Mouse (Mus musculus): ENCODE results near the gene 1700049E17Rik2.
"Not testable (repeated sequence)": the region's sequence is repeated elsewhere in the genome, so short reads cannot be mapped to it uniquely, and the experiment has no call there.

Gene 1700049E17Rik2
- long read RNA-seq, experiment 1: 0 reads
- long read RNA-seq, experiment 2: 0 reads

DNA sequence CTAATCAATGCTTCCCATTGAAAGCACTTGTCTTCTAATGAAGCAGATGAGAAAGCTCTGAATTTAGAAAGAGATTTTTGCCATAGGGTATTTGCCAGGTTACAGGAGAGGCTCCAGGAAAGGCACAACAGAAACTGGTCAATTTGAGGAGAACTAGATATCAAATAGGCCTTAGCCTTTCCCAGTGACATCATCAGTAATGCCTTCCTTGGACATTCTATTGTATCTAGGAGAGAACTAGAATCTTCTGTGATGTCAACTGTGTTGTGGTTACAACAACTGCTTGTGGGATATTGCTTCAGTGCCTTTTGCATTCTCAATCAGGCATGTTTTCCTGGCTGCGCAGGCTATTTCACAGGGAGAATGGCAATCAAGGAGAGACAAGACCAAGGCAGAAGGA, at the start of gene 1700049E17Rik2:
1700049E17Rik2 (plus strand) TSS at position 301 of the 400 bp plus-strand sequence.
- intact Hi-C loops (cut with DNase I): not testable (repeated sequence)

DNA sequence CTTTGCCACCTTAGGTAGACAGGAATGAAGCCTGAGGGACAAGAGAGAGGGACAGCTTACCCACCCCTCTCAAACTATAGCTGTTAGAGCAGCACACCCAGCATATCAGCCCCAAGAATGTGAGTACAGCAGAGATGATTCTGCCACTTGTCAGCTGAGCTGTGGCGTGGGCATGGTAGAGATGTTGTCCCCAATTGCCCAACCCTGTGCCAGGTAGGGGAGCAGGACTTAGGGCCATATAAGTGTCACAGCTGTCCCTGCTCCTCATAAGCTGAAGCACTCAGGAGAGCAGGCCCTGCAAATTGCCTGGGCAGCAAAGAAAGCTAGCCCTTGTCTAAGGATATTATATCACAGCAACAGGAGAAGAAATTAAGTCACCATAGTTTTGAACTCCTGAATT, 48.3 kb upstream of the 1700049E17Rik2 start:
- intact Hi-C loops (cut with DNase I): not testable (repeated sequence)

DNA sequence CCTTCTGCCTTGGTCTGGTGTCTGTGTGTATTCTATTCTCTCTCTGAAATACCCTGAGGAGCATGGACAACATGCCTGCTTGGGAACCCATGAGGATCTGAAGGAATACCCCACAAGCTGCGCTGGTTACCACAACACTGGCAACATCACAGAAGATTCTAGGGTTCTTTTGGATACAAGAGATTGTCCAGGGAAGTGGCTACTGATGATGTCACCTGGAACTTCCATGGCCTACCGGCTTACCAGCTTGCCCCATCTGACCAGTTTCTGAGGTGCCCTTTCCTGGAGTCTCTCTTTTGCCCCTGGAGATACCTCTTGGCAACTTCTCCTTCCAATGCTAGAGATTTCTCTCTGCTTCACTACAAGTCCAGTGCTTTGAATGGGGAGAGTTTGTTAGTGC, 17.5 kb upstream of the 1700049E17Rik2 start, which contains the start of gene Gm7970:
Gm7970 (minus strand) TSS at position 101 of the 400 bp plus-strand sequence.
- intact Hi-C loops (cut with DNase I): not testable (repeated sequence)

DNA sequence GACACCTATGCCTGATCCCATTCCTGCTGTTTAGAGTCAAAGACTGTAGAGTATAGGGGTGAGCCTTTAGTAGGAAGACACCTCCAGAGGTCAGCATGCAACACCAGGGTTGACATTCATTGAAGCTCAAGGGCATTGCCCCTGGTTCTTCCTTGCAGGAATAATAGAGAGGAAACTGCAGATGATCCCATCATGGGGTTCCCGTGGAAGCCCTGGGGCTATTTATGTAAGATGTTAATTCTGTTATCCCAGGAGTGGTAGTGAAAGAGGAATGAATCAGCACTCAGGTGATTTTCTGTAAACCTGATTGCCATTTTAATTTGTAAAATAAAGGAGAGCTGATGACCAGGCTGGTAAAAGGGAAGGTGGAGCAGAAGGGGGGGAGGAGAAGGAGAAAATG, 13.3 kb downstream of the 1700049E17Rik2 start:
- intact Hi-C loops (cut with DNase I): not testable (repeated sequence)

DNA sequence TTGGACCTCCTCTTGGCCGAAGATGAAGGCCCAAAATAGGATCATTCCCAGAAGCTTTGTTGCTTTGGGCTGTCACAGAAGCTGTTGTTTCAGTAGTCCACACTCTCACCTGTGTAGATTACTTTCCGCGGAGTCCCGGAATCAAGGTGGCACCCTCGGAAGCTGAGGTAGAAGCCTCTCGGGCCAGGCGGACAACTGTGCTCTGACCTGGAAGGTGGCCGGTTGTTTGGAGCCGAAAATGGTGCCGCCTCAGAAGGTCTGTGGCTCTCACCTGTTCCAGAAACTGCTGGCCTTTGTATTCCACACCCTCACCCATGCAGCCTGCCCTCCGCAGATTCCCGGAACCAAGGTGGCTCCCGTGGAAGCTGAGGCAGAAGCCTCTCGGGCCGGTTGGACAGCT, 27.9 kb downstream of the 1700049E17Rik2 start:
- intact Hi-C loops (cut with DNase I): not testable (repeated sequence)

DNA sequence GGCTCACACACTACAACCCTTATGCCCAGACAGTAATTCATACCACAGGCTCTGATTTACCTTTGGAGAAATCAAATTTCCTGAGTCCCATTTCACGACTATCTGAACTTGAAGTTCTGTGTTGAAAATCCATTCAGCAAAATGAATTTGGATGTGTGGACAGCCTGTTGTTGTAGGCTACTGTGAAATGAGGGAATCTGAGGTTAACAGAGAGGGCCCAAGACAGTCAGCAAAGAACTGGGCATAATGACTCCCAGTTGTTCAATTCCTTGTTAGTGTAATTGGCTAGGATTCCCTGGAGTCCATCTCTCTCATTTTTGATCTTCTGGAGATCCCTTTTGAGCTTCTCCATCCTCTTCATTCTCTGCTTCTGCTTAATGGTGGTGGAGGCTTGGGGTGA, 37.7 kb downstream of the 1700049E17Rik2 start:
- intact Hi-C loops (cut with DNase I): not testable (repeated sequence)

DNA sequence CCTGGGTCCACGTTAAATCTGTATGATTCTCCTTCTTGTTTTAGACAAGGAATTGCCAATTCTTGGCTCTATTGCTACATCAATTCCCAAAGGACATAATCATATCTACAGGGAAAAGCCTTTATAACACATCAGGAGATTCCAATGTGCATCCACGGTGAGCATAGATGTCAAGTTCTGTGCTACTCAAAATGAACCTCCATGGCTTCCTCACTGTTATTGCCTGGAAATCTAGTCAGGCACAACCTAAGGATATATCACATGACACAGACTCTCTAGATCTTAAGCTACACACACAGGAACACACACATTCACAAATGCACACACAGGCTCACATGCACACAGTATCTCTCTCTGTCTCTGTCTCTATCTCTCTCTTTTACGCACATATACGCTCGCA, 49.5 kb downstream of the 1700049E17Rik2 start:
- intact Hi-C loops (cut with DNase I): not testable (repeated sequence)

DNA sequence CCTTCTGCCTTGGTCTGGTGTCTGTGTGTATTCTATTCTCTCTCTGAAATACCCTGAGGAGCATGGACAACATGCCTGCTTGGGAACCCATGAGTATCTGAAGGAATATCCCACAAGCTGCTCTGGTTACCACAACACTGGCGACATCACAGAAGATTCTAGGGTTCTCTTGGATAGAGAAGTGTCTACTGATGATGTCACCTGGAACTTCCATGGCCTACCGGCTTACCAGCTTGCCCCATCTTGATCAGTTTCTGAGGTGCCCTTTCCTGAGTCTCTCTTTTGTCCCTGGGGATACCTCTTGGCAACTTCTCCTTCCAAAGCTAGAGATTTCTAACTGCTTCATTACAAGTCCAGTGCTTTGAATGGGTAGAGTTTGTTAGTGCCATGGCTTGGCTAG, 51.5 kb downstream of the 1700049E17Rik2 start, which contains the start of gene Gm3072:
Gm3072 (minus strand) TSS at position 101 of the 400 bp plus-strand sequence.
- intact Hi-C loops (cut with DNase I): not testable (repeated sequence)

DNA sequence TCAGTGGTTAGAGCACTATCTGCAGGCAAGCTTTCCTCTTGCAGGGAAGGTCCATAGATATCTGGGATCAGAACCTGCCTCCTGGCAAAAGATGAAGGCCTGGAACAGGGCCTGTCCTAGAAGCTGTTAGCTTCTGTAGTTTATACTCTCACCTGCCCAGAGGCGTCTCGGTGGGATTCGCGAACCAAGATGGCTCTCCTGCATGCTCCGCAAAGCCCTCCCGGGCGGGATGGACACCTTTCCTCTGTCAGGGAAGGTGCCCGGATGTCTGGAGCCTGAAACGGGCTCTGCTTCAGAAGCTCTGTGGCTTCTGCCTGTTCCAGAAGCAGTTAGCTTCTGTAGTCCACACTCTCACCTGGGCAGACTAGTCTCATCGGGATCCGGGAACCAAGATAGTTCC, 57.1 kb downstream of the 1700049E17Rik2 start:
- intact Hi-C loops (cut with DNase I): not testable (repeated sequence)
